Mouse (Mus musculus): ENCODE measurements at regions not wholly inside any gene's neighbourhood (a gene's known extent, or its start where the extent isn't known, plus 50 kb on each side); places are given as distances from the start of the nearest gene placed in this dataset.
A peak's percentile ranks its signal among the peaks of the same experiment; 100 is the strongest.

DNA sequence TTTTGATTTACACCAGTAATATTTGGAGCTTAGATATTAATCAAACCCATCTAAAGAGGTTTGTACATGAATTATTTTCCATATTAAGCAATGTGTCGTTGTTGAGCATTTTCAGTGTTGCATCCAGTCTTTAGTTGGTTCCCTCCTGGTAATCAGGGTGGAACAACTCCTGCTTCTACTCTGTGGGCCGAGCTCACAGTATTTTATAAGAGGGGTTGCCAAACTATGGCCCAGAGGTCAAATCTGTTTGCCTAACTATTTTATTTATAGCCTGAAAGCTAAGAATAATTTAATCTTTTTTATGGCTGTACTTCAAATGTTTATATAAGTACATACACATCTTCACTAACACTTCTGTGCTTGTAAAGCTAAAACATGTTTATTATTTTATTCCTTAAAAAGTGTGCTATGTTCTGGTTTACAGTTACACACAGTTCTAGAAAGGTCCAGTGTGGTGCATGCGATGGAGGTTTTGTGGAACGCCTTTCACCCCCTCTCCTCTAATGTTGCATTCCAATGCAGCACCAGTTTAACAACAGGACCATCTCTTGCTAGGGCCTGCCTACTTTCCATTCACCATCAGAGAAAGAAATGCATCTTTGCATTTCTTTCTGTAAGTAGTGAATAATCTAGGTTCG is 392.3 kb upstream of the Nr5a2 start:
- no peak for DNase-seq (ENCODE audit: inconsistent age in 2 of 2, low spot score in 1 of 2)

DNA sequence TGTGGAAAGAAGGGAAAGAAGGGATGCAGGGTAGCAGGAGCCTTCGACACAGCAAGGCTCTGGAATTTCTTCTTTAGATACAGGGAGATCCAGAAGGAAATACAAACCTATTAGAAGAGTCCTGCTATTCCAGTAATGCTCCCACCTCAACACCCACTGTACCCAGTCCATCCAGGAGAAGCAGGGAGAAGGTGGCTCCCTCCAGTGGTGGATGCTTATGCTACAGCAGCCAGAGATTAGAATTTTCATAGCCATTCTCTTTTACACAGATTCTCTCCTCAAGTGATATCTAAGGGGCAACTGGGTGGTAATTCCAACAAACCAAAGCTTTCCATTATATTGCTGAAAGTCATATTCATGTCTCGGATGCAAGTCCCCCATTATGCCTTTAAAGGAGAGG is 373.9 kb upstream of the Nr5a2 start:
- peak in 1 of 2 experiments; percentile 16 for DNase-seq (ENCODE audit: inconsistent age in 2 of 2, low spot score in 1 of 2)

DNA sequence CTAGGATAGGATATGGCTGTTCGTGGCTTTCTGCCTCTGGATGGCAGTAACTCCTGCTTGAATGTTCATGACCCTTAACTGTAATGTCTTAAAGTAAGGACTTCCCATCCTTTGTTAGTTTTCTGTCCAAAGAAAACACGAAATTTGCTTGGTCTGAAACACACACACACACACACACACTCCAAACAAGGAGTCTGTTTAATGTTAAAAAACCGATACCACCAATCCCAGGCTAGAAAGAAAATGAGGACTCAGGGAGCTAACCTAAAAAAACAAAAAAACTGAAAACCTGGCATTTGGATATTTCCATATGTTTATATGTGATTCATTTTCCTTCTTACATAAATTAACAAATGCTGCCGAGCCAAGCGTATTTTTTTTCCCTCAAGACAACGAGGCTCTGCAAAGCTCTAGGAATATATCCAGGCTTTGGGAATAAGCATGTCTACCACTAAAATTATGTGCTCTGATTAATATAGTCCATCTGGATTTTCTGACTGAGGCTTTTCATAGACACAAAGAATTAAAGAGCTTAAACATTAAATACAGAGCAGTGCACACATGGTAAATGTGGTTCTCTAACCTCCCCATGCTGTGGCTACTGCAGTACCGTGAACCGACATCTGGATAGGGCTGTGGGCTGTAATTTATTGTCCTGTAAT is 372.0 kb upstream of the Nr5a2 start:
- DNase-seq (ENCODE audit: inconsistent age in 2 of 2, low spot score in 1 of 2) = no peak

DNA sequence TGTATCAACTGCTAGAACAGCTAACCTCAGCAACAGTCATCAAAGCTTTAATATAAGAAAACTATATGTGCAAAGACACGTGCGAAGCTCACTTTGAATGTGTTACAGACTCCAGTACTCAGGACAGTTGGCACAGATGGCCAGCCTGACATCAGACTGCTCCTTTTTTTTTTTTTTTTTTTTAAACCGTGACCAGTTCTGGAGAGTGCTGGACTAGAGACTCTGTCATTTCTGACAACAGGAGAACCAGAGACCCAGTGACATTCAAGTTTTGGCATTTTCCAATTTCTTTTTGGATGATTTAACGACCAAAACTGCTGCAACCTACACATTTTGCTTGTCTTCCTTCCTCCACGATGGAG is 371.5 kb upstream of the Nr5a2 start:
- peak in 1 of 2 experiments; percentile 18 for DNase-seq (ENCODE audit: inconsistent age in 2 of 2, low spot score in 1 of 2)

DNA sequence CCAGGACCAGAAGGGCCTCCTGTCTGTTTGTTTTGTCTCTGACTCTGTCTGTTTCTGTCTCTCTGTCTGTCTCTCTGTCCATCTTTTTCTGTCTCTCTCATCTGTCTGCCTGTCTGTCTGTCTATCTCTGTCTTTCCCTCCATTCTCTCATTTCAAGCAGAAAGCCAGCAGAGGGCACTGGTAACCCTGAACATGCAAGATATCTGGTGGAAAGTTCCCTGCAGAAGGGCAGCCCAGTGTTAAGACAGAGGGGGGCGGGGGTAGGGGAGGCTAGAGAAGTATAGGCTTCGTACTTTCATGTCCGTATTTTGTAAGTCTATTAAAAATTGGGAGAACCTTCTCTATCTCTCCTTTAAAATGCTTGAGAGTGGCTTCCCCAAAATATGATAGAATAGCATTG is 370.4 kb upstream of the Nr5a2 start:
- peak; percentile 17 to 74 for DNase-seq (ENCODE audit: inconsistent age in 2 of 2, low spot score in 1 of 2)

DNA sequence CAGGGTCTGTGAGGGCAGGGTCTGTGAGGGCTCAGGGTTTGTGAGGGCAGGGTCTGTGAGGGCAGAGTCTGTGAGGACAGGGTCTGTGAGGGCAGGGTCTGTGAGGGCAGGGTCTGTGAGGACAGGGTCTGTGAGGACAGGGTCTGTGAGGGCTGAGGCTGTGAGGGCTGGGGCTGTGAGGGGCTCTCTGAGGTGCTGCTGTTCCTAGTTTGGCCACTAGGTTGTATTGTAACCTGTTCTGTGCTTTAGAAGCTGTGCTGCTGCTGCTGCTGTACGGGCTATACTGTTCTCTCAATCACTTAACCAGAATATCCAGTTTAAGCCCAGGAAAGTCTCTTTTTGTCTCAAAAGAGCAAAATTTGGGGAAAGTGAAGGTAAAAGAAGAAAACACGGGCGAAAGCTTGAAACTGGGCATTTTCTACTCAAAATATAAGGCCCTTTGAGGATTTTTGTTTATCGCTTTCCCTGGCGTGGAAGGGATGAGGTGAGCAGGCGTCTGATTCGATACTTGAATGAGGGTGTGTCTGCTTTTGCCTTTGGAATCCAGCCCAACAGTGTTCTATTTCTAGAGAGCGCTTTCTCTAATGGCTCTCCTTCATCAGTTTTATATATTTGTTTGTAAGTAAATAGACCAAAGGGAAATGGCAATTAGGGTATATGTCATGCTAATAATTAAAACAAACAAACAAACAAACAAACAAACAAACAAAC is 363.8 kb upstream of the Nr5a2 start:
- DNase-seq (ENCODE audit: inconsistent age in 2 of 2, low spot score in 1 of 2) = peak in 1 of 2 experiments; percentile 29

DNA sequence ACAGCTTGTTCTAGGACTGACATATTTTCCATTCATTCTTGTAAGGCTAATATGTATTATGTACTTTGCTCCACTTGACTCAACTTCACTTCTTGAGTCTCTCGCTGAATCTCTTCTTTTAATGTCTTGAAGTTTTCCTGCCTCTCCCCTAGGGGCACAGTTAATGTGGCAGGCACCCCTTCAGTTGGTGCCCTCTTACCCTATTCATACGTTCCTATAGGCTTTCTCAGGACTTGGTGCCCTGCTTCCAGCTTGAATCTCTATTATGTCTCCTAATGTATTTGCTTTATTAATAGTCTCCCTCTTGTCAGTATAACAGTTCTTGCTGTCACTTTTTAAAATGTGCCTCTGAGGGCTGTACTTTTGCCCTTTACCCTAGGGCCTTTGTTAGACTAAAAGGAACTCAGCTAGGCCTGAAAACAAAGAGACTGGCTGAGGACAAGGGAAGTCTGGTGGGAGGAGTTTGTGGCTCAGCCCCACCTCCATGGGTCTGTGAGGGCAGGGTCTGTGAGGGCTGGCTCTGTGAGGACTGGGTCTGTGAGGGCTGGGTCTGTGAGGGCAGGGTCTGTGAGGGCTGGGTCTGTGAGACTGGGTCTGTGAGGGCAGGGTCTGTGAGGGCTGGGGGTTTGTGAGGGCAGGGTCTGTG is 362.9 kb upstream of the Nr5a2 start:
- no peak for DNase-seq (ENCODE audit: inconsistent age in 2 of 2, low spot score in 1 of 2)

DNA sequence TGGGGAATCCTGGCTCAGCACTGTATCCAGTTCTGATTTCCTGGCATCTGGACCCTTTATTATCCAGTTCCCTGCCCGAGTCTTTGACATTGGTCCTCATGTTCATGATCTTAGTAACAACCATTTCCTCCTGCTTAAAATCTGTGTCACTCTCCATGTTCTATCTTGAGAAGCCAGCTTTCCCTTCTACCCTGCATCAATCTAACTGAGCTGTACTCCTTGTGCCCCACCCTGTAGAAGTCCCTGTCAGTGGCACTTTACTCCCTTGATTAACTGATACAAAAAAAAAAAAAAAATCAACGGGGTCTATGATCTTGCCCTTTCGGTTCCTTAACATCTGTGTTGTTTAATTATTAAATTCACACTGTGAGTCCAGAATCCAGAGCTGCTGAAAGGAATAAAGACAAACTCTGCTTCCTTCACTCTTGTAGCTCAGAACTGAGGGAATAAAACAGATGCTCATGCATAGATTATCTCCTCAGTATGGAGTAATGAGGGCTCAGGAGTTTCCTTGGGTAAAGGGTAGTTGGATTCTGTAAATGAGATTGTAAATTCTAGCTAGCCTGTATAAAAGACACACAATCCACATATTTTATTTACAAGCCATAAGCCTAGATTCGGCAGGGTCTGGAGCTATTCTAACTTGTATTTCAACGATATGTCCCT is 342.6 kb upstream of the Nr5a2 start:
- DNase-seq (ENCODE audit: inconsistent age in 2 of 2, low spot score in 1 of 2) = no peak

DNA sequence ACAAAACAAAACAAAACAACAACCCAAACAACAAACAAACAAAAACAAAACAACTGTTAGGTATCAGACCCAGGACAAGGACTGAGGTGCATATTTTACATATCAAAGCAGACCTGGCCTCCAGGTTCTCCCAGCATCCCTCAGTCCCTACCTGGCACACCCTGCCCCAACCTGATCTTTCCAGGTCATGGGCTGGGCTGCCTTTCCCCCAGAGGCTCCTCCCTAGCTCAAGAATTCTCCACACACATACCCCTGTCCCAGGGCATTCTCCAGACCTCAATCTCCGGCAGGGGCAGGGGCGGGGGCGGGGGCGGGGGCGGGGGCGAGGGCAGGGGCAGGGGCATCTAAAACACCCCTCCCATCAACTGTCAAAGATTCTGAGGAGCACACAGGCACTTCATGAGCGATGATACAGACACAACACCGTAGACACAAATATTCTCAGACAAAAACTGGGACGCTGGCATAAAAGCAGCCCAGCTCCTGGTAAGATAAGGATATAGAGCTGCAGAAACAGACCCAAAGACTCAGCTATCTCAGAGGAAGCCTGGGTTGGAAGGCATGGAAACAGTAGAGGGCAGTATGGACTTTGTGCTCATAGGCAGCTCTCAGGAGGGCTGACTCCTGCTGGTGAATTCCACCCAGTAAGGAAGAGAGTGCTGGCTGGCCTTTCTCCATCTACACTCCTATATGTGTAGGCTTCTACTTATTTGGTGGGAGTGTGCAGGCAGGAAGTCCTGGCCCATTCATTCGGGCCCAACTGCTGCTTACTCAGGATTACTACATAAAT is 337.7 kb upstream of the Nr5a2 start:
- no peak for DNase-seq (ENCODE audit: inconsistent age in 2 of 2, low spot score in 1 of 2)

DNA sequence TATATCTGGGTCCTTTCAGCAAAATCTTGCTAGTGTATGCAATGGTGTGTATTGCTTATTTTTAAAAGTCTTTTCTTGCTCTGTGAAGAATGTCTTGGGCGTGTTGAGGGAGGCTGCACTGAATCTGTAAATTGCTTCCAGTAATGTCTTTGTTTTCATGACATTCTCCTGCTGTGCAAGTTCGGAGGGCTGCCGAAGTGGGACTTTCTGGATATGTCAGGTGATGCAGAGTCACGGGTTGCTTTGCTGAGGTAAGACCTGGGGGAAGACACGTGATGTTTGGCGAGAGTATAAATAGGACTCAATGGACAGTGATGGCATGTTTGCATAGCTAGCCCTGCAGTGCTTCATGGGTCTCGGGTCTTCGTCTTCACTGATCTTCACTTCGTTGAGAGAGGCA is 329.2 kb upstream of the Nr5a2 start:
- DNase-seq (ENCODE audit: inconsistent age in 2 of 2, low spot score in 1 of 2) = no peak

DNA sequence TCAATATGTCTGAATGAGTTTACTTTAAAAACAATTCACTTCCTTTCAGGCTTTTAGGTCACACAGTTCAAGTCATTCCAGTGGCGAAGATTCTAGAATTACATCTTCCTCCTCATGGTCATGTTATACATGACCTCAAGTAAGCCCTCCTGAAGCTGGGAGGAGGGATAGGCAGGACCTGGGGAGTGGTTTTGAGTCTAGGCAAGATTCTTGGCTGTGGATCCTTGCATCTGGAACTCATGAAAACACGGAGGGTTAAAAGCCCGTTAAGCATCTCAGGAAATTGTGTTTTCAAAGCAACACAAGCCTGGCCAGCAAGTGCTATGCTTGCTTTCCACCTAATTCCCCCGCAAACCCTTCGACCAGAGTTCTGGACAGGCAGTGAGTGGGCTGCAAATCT is 323.0 kb upstream of the Nr5a2 start:
- no peak for DNase-seq (ENCODE audit: inconsistent age in 2 of 2, low spot score in 1 of 2)

DNA sequence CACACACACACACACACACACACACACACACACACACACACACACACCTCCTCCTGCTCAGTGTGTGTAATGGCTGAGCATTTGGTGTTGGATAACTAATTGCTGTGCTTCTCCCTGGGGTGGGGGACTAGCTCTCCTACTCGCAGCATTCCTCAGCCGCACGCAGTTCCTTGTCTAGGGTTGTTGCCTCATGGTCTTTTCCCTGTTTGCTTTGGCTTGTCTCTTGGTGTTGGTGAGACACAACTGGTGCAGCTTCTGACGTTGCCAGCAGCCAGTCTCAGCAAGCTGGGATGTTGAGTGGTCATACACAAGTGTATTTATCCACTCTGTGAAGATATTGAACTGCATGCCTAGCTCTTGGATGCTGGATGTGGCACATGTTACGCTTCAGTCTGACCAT is 322.2 kb upstream of the Nr5a2 start:
- no peak for DNase-seq (ENCODE audit: inconsistent age in 2 of 2, low spot score in 1 of 2)

DNA sequence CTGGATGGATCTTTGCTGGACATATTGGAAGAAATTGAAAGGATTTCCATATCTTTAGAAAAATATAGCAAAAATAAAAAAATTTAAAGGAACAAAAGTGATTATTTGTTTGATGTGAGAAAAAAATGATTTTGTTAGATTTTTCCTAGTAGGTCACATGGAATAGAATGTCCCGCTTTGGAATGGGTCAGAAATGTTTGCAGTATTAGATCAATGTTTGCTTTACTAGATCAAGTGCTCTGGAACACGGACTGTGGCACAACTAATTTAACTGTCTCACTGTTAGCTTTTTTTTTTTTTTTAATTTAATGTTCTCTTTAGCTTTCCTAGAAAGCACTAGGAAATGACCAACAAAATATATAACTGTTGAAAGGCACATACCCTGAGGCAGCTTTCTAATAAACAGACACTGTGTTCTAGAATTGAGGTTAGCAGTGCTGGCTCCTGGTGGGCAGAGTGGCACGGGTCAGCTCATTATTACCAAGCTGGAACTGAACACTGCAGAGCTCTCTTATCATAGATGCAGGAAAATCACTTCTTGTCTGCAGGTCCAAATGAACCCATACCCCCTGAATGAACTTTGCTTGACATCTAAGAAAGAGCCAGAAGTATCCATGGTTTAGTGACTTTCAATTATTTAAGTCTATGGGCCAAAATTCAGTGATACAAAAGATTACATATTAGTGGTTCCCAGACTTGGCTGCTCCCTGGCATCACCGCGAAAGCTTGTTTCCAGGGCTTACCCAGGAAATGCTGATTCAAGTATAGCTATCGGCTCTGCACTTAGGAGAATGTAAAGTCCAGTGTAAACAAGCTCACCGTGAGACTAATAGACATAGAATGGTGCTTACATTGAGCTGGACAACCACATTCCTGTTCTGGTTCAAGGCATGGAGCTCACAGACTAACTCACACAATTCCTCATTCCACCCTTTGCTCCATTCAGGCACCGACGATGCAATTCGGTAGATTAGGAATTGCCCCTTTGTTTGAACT is 320.4 kb upstream of the Nr5a2 start:
- no peak for DNase-seq (ENCODE audit: inconsistent age in 2 of 2, low spot score in 1 of 2)

DNA sequence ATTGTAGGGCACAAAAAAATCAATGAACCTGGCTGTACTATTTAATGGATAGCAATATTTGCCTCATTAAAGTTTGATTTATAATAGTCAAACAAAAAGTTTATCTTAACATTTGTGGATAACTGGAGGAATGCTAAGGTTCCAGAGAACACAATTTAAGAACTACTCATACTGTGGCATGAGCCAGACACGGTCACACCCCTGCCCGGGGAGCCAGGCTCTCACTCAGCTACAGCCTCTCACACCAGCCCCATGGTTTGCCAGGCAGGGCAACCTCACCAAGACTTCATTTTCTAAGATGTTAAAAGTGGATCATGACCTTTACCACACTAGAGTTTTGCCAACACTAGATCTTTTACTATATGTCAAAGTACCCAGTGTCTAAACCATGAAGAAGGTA is 319.7 kb upstream of the Nr5a2 start:
- DNase-seq (ENCODE audit: inconsistent age in 2 of 2, low spot score in 1 of 2) = no peak

DNA sequence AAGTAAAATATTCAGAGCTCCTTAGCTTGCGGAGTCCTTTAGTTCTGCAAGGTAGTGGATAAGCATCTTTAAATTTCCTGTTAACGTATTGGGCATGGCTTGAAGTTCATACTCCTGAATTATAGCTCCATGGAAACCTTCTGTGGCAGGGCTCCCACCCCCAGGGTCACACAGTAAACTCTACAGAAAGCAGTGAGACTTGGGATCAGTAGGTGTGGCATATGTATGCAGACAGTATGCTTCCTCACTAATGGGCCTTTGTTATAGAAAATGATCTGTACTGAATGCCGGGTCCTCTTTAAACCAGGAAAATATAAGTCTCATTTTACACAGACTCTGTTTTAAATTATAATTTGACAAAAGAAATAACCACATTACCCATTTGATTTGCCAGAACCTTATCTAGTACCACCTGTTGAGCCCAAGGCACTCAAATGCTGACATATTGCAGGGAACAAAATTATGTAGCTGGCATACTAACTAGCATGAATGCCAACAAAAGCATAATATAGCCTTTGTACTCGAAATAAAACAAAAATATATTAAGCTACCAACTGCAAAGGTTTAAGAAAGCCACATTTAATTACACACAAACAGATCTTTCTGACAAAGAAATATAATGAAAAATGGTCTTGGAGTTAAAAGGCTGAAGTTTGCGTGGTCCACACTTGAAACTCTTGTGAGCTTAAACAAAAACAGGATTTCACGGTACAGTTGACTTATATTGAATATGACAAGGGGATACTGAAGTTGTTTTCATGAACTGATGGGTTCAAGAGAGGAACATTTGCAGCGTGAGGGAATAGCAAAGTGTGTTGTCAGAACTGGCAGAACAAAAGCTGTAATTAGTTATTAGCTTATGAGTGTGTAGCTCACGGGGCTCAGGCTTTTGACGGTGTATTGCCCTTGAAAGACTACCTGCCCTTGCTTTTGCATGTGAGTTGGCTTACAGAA is 310.7 kb upstream of the Nr5a2 start:
- no peak for DNase-seq (ENCODE audit: inconsistent age in 2 of 2, low spot score in 1 of 2)

DNA sequence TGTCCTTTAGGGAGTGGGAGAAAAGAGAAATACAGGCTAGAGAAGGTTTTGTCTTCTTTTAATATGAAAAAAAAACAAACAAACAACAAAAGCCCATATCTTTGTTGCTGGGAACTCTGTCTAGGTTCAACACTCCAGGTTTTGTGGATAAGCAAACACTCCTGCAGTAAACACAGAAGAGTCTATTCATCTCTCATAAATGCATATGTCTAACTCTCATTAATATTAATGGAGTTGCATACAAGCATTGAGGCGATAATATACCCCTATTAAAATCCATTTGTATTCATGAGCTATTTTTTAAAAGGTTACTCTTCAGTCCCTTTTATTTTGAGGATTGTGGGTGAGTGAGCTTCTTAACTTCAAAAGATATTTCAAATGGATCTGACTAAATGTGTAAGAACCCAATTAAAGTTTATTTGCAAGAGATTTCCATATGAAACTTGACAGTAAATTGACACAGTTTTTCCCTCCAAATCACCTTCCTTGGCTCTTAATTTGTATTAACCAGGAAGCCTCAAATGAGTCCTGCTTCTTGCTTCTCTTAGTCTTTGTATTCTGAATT is 302.6 kb upstream of the Nr5a2 start:
- no peak for DNase-seq (ENCODE audit: inconsistent age in 2 of 2, low spot score in 1 of 2)

DNA sequence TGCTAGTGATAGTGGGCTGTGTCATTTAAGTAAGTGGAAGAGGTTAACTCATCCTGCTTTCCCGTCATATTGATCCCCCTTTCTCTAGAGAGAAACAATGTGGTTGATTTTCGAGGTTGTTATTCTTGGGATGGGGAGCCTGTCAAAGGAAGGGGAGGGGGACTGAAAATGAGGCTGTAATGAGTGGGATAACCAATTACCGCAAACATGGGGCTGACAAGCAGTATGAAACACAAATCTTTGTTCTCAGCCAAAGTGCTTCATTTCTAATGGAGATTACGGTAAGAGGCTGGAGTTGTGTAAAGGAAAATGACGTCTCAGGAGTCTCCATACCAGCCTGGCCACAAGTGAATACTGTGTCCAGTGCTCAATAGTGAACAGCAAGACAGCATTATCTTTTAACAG is 301.9 kb upstream of the Nr5a2 start:
- no peak for DNase-seq (ENCODE audit: inconsistent age in 2 of 2, low spot score in 1 of 2)

DNA sequence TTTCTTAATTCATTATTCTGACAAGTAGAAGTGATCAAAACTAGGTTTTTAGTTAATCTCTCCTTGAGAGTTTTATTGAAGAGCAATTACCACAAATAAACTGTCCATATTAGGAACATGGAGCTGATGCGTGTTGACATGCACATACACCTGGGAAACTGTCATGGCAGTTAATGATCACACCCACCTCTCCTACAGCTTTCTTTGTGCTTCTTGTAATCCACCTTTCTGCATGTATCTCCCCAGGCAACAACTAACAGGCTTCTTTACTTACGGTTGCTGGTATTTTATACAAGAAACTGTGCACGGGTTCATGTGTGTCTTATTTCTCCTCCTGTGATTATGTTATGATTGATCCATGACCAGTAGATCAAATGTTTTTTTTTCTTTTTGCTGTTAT is 296.0 kb upstream of the Nr5a2 start:
- no peak for DNase-seq (ENCODE audit: inconsistent age in 2 of 2, low spot score in 1 of 2)

All from adrenal gland, adult (tissue).